Mouse (Mus musculus): Measurements from ENCODE around the gene Asap2. TPM values are rescaled to one million over a fixed set of nuclear protein-coding genes. Genes with fewer than 3 reads are reported as not detected.

The Asap2 gene
- polyA plus RNA-seq, 1 experiment from 2014 or later = 8.3 TPM

DNA sequence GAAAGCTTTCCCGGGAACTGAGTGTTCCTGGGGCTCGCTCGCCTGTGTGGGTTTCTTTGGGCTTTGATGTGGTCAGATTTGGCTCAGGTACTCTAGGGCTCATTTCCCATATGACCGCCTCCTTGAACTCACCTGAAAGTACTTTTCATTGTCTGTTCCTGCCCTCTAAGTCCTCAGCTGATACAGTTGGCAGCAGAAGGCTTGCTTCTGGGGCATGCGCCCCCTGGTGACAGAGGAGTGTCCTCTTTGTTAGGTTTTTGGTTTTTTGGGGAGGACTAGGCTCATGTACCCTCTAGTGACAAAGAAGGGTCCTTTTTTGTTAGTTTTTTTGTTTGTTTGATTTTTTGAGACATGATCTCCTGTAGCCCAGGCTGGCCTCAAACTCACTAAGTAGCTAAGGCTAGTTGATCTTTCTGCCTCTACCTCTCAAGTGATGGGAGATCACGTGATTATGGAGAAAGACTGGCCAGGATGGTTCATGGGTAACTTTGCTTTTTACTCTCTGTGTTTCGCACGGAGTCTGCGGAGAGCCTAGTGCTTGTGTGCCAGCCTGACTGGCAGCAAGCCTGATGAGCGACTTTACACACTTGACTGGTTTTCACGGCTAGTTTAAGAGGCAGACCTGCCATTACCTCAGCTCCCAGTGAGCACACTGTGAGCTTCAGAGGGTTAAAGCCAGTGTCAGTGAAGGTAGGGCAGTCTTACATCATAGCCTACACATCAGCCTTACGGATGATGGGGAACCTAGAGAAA lies 328.1 kb downstream of the Asap2 start:
- Histone ChIP-seq H3K4me3 (ENCODE audit: low read length) (no peak overlapping the region), H3K27ac (ENCODE audit: low read length) (no peak overlapping the region), H3K9me3 (ENCODE audit: control insufficient read depth, low read length) (no peaks in the 10 kb centered on the region), H3K4me2 (ENCODE audit: low read depth, low read length) (no peak overlapping the region), H3K27me3 (ENCODE audit: control insufficient read depth, insufficient read depth, low read depth, low read length) (no peaks in the 10 kb centered on the region), H3K9ac (ENCODE audit: low read length) (no peak overlapping the region), H3K4me1 (replicated peaks; ENCODE audit: control insufficient read depth, insufficient read depth, low read length) (peaks cover 6% of the 10 kb centered on the region), H3K36me3 (ENCODE audit: control insufficient read depth, insufficient read depth, low read length) (peaks cover 27% of the 10 kb centered on the region)
- ATAC-seq (ENCODE audit: low read depth) = no peak
- WGBS = 71% methylated on average over 12 of the region's 12 CpGs
